Mouse (Mus musculus): Measurements from ENCODE around the gene Slc25a20. TPM values are rescaled to one million over a fixed set of nuclear protein-coding genes. Genes with fewer than 3 reads are reported as not detected.

The Slc25a20 gene
- total and polyA plus RNA-seq, 2 experiments: 52.5 to 118 TPM

DNA sequence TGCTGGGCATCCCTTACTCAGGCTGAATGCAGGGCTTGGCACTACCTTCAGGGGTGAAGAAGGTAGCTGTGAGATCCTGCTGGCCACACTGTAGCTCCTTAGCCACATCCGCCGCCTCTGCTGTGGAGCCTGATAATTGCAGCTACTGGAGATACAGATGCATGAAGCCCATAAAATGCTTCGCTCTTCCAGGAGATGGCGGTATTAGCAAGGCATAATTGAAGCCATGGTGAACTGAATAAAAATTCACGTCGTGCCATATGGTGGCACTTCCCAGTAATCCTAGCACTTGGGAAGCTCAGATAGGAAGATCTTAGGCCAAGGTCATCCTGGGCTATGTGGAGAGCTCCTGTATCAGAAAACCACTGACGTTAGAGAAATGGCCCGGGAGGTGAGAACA is 8.0 kb downstream of the Slc25a20 start:
- Histone ChIP-seq H3K9ac (ENCODE audit: low read depth, low read length) (no peak overlapping the region), H3K27ac (replicated peaks; ENCODE audit: insufficient read depth, low read depth, low read length) (no peak overlapping the region), H3K4me3 (ENCODE audit: insufficient read depth, low read depth, low read length) (no peak overlapping the region), H3K4me1 (ENCODE audit: control insufficient read depth, insufficient read depth, low read length) (no peaks in the 10 kb centered on the region), H3K36me3 (ENCODE audit: control insufficient read depth, insufficient read depth, low read length) (peaks cover 43% of the 10 kb centered on the region), H3K79me2 (ENCODE audit: control insufficient read depth, insufficient read depth, low read length) (peaks cover 14% of the 10 kb centered on the region; the same call in 1 of the 2 replicates), H3K27me3 (ENCODE audit: control insufficient read depth, insufficient read depth, low read length) (no peaks in the 10 kb centered on the region)
- WGBS: 82% methylated on average over 8 of the region's 8 CpGs
- TF ChIP-seq CTCF (IDR thresholded peaks at IDR 0.05; ENCODE audit: low read depth, low read length) (no peak), POLR2A (IDR thresholded peaks at IDR 0.05; ENCODE audit: extremely low read depth, insufficient read depth, low read length) (no peak)
- no peak for DNase-seq (ENCODE audit: extremely low read depth, low read depth, low spot score)

DNA sequence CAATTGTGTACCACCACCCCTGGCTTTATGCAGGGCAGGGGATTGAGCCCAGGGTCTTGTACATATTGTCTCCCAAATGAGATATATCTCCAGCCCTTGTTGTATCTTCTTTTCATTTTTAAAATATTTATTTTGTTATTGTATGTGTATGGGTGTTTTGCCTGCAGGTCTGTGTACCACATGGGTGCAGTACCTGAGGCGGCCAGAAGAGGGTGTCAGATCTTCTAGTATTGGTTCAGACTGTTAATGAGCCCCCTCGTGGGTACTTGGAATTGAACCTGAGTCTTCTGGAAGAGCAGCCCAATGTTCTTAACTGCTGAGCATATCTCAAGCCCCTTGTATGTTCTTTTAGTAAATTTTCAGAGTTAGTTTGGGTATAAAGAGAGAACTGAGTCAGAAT is 11.3 kb downstream of the Slc25a20 start:
- Histone ChIP-seq H3K79me2 (ENCODE audit: control insufficient read depth, insufficient read depth, low read length) (peaks cover 14% of the 10 kb centered on the region; the same call in 1 of the 2 replicates), H3K27me3 (ENCODE audit: control insufficient read depth, insufficient read depth, low read length) (no peaks in the 10 kb centered on the region), H3K27ac (replicated peaks; ENCODE audit: insufficient read depth, low read depth, low read length) (no peak overlapping the region), H3K9ac (ENCODE audit: low read depth, low read length) (no peak overlapping the region), H3K4me1 (ENCODE audit: control insufficient read depth, insufficient read depth, low read length) (no peaks in the 10 kb centered on the region), H3K4me3 (ENCODE audit: insufficient read depth, low read depth, low read length) (no peak overlapping the region), H3K36me3 (ENCODE audit: control insufficient read depth, insufficient read depth, low read length) (peaks cover 65% of the 10 kb centered on the region)
- TF ChIP-seq CTCF (IDR thresholded peaks at IDR 0.05; ENCODE audit: low read depth, low read length) (peak; percentile 48; the same call in 1 of the 2 replicates), POLR2A (IDR thresholded peaks at IDR 0.05; ENCODE audit: extremely low read depth, insufficient read depth, low read length) (no peak)
- DNase-seq (ENCODE audit: extremely low read depth, low read depth, low spot score): no peak
- 67% methylated on average over 2 of the region's 2 CpGs for WGBS

DNA sequence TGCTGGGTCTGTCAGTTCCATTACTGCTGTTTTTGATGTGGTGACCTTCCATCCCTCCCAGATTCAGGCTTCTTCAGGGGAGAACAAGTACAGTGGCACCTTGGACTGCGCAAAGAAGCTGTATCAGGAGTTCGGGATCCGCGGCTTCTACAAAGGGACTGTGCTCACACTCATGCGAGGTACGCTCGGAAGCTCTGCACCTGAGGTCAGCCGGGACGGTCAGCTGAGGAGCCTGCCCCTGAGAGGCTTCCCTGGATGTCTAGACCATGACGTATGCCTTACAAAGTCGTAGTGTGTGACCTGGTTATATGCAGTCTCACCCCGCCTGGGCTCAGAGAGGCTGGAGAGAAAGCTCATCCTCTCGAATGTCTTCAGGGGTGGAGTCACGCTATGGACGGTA is 18.1 kb downstream of the Slc25a20 start:
- no peak overlapping the region for H3K9ac ChIP-seq (ENCODE audit: low read depth, low read length)
- H3K4me1 ChIP-seq (ENCODE audit: control insufficient read depth, insufficient read depth, low read length): no peaks in the 10 kb centered on the region
- H3K27ac ChIP-seq (replicated peaks; ENCODE audit: insufficient read depth, low read depth, low read length): no peak overlapping the region
- WGBS: 96% methylated on average over 15 of the region's 15 CpGs
- no peaks in the 10 kb centered on the region for H3K27me3 ChIP-seq (ENCODE audit: control insufficient read depth, insufficient read depth, low read length)
- no peak overlapping the region for H3K4me3 ChIP-seq (ENCODE audit: insufficient read depth, low read depth, low read length)
- no peak for DNase-seq (ENCODE audit: extremely low read depth, low read depth, low spot score)
- H3K36me3 ChIP-seq (ENCODE audit: control insufficient read depth, insufficient read depth, low read length): peaks cover 73% of the 10 kb centered on the region
- H3K79me2 ChIP-seq (ENCODE audit: control insufficient read depth, insufficient read depth, low read length): peaks cover 3% of the 10 kb centered on the region; the same call in 1 of the 2 replicates
- TF ChIP-seq POLR2A (IDR thresholded peaks at IDR 0.05; ENCODE audit: extremely low read depth, insufficient read depth, low read length) (no peak), CTCF (IDR thresholded peaks at IDR 0.05; ENCODE audit: low read depth, low read length) (no peak)

DNA sequence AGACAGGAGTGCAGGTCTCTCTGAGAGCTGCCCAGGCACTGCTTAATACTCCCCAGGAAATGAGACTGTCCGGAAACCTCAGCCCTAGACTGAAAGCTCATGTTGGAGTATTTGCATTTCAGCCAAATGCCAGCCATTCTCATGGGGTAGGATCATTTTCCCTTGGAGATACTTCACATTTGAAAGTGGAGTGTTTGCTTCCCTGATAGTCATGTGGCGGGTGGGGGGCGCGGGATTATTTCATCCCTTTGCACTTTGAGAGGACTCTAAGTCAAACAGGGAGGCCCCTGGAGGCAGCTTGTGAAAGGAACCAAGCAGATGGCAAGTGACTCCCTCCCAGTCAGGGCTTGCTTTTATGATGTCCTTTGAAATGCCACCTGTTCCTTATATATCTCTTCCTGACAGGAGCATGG is 24.6 kb downstream of the Slc25a20 start:
- Histone ChIP-seq H3K79me2 (ENCODE audit: control insufficient read depth, insufficient read depth, low read length) (no peaks in the 10 kb centered on the region), H3K36me3 (ENCODE audit: control insufficient read depth, insufficient read depth, low read length) (peaks cover 29% of the 10 kb centered on the region), H3K27me3 (ENCODE audit: control insufficient read depth, insufficient read depth, low read length) (no peaks in the 10 kb centered on the region), H3K27ac (replicated peaks; ENCODE audit: insufficient read depth, low read depth, low read length) (peak overlapping the region; percentile 90), H3K9ac (ENCODE audit: low read depth, low read length) (no peak overlapping the region), H3K4me3 (ENCODE audit: insufficient read depth, low read depth, low read length) (no peak overlapping the region), H3K4me1 (ENCODE audit: control insufficient read depth, insufficient read depth, low read length) (peaks cover 35% of the 10 kb centered on the region)
- TF ChIP-seq POLR2A (IDR thresholded peaks at IDR 0.05; ENCODE audit: extremely low read depth, insufficient read depth, low read length) (no peak), CTCF (IDR thresholded peaks at IDR 0.05; ENCODE audit: low read depth, low read length) (no peak)
- WGBS: 85% methylated on average over 4 of the region's 4 CpGs
- DNase-seq (ENCODE audit: extremely low read depth, low read depth, low spot score): no peak

DNA sequence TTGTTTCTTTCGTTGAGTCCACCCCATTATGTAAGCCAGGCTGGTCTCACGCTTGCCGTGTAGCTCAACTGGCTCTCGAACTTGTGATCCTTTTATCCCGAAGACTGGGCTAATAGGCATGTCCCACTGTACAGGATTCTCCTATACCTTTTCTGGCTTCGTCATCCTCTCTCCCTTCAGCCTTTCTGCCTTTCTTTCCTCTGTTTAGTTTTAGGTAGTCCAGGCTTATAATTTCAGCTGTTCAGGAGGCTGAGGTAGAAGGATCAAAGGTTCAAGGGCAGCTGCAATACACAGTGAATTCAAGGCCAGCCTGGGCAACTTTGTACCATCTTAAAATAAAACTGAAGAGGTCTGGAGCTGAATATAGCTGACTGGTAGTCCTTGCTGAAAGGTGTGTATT is 25.3 kb downstream of the Slc25a20 start:
- no peak for TF ChIP-seq POLR2A (IDR thresholded peaks at IDR 0.05; ENCODE audit: extremely low read depth, insufficient read depth, low read length)
- TF ChIP-seq CTCF (IDR thresholded peaks at IDR 0.05; ENCODE audit: low read depth, low read length): no peak
- DNase-seq (ENCODE audit: extremely low read depth, low read depth, low spot score): peak; percentile 80
- 44% methylated on average over 6 of the region's 6 CpGs for WGBS
- H3K27ac ChIP-seq (replicated peaks; ENCODE audit: insufficient read depth, low read depth, low read length): peak overlapping the region; percentile 90
- H3K36me3 ChIP-seq (ENCODE audit: control insufficient read depth, insufficient read depth, low read length): peaks cover 25% of the 10 kb centered on the region; the same call in 1 of the 2 replicates
- no peaks in the 10 kb centered on the region for H3K79me2 ChIP-seq (ENCODE audit: control insufficient read depth, insufficient read depth, low read length)
- no peaks in the 10 kb centered on the region for H3K27me3 ChIP-seq (ENCODE audit: control insufficient read depth, insufficient read depth, low read length)
- H3K4me3 ChIP-seq (ENCODE audit: insufficient read depth, low read depth, low read length): no peak overlapping the region
- H3K9ac ChIP-seq (ENCODE audit: low read depth, low read length): peak overlapping the region; percentile 26; the same call in 1 of the 2 replicates
- peaks cover 38% of the 10 kb centered on the region for H3K4me1 ChIP-seq (ENCODE audit: control insufficient read depth, insufficient read depth, low read length)

DNA sequence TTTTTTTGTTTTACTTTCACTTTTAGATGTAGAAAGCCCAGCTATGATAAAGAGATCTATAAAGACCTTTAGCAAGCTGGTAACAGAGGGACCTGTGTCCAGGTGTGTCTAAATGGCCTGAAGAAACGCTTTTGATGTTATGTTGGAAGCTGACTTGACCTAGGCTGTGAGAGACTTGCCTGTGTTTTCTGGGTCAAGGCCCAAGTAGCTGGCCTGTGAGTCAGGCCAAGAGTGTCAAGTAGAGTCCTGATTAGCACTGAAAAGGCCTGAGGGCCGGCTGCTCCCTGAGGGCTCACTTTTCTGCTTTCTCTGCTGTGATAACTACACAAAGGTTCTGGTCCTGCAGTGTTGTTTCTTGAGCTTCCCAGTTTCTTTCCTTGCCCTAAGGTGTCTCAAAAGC is 25.8 kb downstream of the Slc25a20 start:
- Histone ChIP-seq H3K4me3 (ENCODE audit: insufficient read depth, low read depth, low read length) (no peak overlapping the region), H3K27ac (replicated peaks; ENCODE audit: insufficient read depth, low read depth, low read length) (peak overlapping the region; percentile 70), H3K79me2 (ENCODE audit: control insufficient read depth, insufficient read depth, low read length) (no peaks in the 10 kb centered on the region), H3K4me1 (ENCODE audit: control insufficient read depth, insufficient read depth, low read length) (peaks cover 38% of the 10 kb centered on the region), H3K36me3 (ENCODE audit: control insufficient read depth, insufficient read depth, low read length) (peaks cover 20% of the 10 kb centered on the region; the same call in 1 of the 2 replicates), H3K27me3 (ENCODE audit: control insufficient read depth, insufficient read depth, low read length) (no peaks in the 10 kb centered on the region), H3K9ac (ENCODE audit: low read depth, low read length) (no peak overlapping the region)
- TF ChIP-seq POLR2A (IDR thresholded peaks at IDR 0.05; ENCODE audit: extremely low read depth, insufficient read depth, low read length) (no peak), CTCF (IDR thresholded peaks at IDR 0.05; ENCODE audit: low read depth, low read length) (no peak)
- DNase-seq (ENCODE audit: extremely low read depth, low read depth, low spot score): no peak
- WGBS: 20% methylated on average over 2 of the region's 2 CpGs
